Mouse (Mus musculus): ENCODE results near the gene Nbl1. TPM values are rescaled to one million over a fixed set of nuclear protein-coding genes. Genes with fewer than 3 reads are reported as not detected.

Nbl1 gene
- total RNA-seq, 2 experiments from 2014 or later, result 25.5 to 29.1 TPM

- intact Hi-C loops (cut with DNase I), result no loop called here
These were observed 16.9 kb downstream of the Nbl1 start for GRCm38 (mm10) chr4:139075915-139076314.

GRCm38 (mm10) chr4:139075041-139075711, 17.6 kb downstream of the Nbl1 start, which contains the start of gene Htr6:
TSS of gene Htr6 (minus strand) at chr4:139075570.
- DNase-seq, result no peak
- intact Hi-C loops (cut with DNase I), result no loop called here

More at GRCm38 (mm10) chr4:139075915-139076314, 16.9 kb downstream of the Nbl1 start:
- DNase-seq, result no peak

DNA sequence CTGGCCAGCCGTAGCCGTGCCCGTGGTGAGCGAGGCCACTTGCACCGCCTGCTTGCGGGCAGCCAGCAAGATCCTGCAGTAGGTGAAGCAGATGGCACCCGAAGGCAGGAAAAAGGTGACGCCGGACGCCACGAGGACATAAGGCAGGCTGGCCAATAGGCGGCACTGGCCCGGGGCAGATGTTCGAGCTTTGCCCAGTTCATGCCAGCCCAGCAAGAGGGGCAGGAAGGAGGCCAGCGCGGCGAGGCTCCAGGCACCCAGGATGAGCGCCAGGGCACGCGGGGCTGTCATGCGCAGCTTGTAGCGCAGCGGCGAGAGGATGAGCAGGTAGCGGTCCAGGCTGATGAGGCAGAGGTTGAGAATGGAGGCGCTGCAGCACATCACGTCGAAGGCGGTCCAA, 18.7 kb downstream of the Nbl1 start:
- no peak for DNase-seq
- intact Hi-C loops (cut with DNase I), result no loop called here

DNA sequence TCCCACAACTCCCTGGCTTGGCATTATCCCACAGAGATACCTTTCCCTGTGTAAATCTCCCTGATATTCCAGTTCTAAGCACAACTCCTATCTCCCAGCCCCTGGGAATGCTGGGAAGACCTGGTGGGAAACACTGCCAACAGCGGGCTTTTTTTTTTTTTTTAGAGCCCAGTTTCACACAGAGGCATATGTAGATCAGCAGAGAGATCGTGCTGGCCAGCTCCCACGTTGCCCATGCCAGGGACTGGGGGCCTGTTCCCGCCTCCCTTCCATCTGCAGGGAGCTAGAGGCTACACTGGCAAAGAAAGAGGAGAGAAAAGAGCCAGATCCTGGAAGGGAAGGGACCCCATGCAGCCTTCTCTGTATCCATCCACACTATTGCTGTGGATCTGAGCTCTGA, 24.5 kb downstream of the Nbl1 start:
- intact Hi-C loops (cut with DNase I), result no loop called here

DNA sequence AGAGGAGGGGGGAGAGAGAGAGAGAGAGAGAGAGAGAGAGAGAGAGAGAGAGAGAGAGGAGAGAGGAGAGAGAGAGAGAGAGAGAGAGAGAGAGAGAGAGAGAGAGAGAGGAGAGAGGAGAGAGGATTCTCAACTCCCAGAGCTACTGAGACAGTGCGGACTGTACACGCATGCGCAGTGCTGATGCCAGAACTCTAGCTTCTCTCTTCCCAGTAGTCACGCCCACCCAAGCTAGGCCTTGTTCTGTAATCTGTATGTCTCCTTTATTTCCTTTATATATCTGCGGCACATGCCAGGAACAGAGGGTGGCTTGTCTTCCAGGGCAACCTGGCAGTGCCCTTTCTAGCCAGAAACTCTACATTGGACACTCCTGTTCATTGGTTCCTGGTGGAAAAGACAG, 28.0 kb downstream of the Nbl1 start:
- intact Hi-C loops (cut with DNase I), result no loop called here

More for the DNA sequence above, 24.5 kb downstream of the Nbl1 start:
- no peak for DNase-seq

DNA sequence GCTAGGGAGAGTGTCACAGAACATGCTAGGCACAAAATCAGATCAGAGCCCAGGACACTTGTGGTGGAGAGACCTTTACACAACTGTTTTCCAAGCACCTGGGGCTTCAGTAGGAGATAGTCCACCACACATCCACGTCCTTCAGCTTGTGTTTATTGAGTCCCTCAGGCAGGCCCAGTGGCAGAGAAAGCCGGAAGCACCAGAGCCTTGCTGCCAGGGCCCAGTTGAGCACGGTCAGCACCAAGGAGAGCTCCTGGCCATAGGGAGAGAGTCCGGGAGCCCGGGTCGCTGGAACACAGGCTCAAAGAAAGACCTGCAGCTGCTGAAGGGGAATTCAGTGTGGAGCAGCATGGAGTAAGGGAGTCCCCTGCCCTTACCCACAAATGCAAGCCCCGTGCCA, 33.2 kb downstream of the Nbl1 start:
- no peak for DNase-seq
- intact Hi-C loops (cut with DNase I), result no loop called here

More for the DNA sequence above, 28.0 kb downstream of the Nbl1 start:
- no peak for DNase-seq

- intact Hi-C loops (cut with DNase I), result no loop called here
- DNase-seq, result no peak
These were observed 34.8 kb downstream of the Nbl1 start for GRCm38 (mm10) chr4:139058029-139058428.

DNA sequence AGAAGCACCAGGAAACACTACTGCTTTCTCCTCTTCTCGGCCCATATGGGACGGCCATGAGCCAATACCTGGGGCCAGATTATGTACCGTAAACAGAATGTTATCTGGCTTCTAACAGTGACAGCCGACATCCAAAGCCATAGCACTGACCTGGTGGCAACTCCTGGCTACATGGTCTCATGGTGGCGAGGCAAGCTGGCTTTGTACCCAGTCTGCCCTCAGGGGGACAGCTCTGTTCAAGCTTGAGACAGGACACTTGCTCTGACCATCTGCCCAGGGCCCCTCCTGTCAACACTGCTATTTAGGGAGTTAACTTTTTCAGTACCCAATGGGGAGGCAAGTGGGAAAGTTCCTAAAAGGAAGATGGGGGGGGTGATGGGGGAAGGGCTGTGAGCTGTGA, 35.5 kb downstream of the Nbl1 start:
- DNase-seq, result no peak
- intact Hi-C loops (cut with DNase I), result no loop called here

GRCm38 (mm10) chr4:139055744-139056143, 37.0 kb downstream of the Nbl1 start:
- intact Hi-C loops (cut with DNase I), result no loop called here
- DNase-seq, result no peak

- intact Hi-C loops (cut with DNase I), result no loop called here
- no peak for DNase-seq
These were observed 37.5 kb downstream of the Nbl1 start for GRCm38 (mm10) chr4:139055336-139055735.

DNA sequence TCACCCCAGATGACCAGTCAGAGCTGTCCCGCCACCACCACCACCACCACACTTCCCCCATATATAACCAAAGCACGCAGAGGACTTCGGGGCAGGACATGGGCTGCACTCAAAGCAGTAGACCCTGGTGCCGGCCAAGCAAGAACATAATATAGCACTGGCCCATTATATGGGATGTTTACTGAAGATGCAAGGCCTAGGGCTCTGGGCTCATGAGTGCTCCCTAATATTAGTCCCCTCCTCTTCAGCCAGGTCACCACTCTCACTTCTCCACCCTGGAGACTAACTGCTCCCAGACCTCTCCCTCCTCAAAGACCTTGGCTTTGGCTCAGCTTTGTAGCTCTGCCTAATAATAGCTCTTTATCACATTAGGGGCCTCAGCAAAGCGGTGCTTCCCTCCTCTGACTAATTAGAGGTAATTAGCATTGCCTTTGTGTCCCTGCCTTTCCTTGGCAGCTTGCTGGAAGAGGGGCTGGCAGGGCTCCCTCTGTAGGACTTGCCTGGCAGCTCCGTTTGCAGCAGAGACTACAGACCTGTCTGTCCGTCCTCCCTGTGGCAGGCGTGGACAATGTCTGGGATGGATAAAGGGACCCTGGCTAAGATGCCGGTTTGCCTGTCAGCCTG, 38.4 kb downstream of the Nbl1 start:
- no peak for DNase-seq

DNA sequence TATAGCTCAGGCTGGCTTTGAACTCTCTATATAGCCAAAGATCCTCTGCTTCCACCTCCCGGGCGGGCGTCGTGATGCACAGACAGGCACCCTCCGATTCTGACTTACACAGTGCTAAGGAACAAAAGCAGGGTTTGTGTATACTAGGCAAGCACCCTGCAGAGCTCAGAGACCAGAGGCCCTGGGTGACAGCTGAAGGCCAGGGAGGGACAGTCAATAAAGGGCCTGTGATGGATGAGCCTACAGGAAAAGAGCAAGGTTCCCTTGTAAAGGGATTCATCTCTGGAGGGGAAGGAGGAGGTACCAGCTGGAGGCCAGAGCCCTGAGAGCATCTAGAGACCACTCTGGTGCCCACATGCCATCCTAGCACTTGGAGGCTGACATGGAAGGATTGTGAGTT, 39.4 kb downstream of the Nbl1 start:
- intact Hi-C loops (cut with DNase I), result no loop called here
- no peak for DNase-seq

More for the DNA sequence above, 38.4 kb downstream of the Nbl1 start:
- intact Hi-C loops (cut with DNase I), result no loop called here

DNA sequence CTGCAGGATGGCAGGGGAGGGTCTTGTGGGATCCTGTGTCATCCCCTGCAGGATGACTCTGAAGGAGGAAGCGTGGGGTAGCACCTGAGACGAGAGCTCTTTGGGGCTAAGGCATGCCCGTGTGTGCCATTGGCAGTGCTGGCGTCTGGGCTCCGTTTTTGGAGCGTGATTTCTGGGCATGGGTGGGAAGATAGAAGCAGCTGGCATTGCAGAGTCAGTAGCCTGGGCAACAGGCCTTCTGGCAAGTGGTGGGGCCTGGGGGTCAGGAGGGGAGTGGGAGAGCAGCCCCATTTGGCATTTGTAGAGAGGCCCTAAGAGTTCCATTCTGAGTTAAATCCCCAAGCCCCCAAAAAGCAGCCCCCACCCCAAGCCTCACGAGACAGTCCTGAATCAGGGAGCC, 40.0 kb downstream of the Nbl1 start:
- intact Hi-C loops (cut with DNase I), result no loop called here
- DNase-seq, result no peak

- DNase-seq, result no peak
- intact Hi-C loops (cut with DNase I), result no loop called here
These were observed 44.3 kb downstream of the Nbl1 start for GRCm38 (mm10) chr4:139048518-139048917.

GRCm38 (mm10) chr4:139046354-139046753, 46.4 kb downstream of the Nbl1 start:
- DNase-seq, result no peak
- intact Hi-C loops (cut with DNase I), result no loop called here

GRCm38 (mm10) chr4:139044566-139044965, 48.2 kb downstream of the Nbl1 start:
- intact Hi-C loops (cut with DNase I), result no loop called here
- no peak for DNase-seq

DNA sequence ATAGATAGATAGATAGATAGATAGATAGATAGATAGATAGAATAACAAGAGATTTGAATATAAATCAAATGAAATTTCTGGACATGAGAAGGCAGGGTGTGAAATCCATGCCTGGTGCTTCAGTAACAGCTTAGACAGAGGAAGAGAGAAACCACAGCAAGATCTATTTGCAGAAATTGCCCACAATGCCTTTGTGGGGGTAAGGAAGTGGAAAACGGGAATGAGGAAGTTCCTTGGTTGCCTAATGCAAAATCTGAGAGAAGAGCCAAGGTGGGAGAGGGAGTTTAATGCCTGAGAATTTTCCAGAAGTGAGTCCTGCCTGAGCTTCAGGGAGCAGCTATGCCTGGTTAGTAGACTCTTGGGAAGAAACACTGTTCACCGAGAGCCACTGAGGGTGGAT, 49.2 kb downstream of the Nbl1 start:
- DNase-seq, result no peak
- intact Hi-C loops (cut with DNase I), result no loop called here

DNA sequence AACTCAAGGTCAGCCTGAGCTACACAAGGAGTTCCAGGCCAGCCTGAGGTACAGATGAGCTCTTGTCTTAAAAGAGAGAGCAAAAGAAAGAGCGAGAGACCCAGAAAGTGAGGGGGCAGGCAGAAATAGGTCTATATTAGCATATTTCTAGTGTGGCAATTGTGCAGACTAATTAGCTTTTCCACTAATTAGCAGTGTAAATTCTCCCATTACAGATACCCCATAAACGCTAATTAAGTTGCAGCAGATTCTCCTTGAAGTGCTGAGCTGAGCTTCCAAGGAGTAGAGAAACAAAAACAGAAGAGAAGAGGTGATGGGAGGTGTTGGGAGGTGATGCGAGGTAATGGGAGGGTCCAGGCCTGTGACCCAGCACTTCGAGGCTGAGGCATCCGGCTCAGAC, 50.2 kb downstream of the Nbl1 start:
- DNase-seq, result no peak
- intact Hi-C loops (cut with DNase I), result no loop called here

DNA sequence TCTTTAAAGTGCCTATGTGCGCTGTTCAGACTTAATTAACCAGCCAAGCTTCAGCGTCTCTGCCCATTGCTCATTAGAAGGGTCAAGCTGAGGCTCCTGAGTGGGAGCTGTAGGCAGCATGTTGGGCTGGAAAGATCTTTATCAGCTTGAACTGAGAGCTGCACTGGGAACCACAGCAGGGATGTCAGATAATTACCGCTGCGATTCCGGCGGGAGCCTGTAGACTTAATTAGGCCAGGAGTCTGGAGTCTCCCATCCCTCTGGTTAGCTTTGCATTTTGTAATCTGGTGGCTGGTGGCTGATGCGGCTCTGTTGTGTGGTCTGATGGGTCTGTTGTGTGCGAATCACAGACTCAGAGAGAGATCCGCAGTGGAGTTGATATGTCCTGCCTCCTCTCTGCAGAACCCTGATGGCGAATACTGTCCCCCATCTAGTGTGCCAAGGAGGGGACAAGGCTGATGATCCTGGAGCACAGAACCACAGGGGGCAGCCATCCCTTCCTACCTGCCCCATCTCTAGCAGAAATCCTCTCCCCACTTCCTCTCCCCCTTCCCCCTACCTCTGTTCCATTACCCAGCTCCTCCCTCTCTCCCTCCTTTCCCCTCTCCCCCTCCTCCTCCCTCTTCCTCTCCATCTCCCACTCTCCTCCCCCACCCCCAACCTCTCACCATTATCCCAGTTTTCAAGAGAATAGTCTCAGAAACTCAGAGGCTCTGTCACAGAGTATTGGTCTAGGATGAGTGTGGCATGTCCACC, 52.5 kb downstream of the Nbl1 start:
- no peak for DNase-seq
- intact Hi-C loops (cut with DNase I), result no loop called here

DNA sequence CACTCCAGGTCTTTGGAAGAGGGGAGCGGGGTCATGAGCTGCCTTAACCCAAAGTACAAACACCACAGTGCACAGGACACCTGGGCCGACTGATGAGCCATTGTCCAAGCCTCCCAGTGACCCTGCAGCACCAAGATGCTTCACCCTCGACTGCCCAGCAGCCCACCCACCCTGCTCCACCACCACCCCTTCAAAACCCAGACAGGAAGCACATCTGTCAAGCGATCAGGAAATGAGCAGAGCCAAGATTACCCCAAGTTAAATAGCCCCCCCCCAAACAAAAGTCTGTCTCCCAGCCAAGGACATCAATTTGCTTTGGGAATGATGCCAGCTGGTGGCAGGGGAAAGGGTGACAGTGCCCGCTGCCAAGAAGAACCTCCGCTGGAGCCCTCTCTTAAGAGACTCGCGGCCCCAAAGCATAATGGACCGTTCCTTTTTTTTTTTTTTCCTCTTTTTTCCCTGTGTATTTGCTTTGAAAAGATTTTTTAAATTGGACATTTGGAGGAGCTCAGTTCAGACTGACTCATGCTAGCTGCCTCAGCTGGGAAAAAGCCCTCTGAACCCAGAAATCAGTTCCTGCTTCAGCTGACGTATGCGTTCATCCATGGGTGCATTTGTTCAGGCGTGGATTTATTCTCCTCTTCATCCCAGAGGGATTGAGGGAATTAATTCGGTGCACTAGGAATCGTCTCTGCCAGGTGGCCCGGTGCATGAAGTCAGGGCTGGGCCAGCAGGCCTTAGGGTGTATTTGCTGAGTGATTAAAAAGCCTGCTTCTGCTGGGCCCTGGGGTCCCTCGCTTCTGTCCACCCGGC, 54.8 kb downstream of the Nbl1 start:
- no peak for DNase-seq
- intact Hi-C loops (cut with DNase I), result no loop called here

GRCm38 (mm10) chr4:139035799-139036198, 57.0 kb downstream of the Nbl1 start:
- intact Hi-C loops (cut with DNase I), result no loop called here
- DNase-seq, result peak in 1 of 2 experiments; percentile 22
